Mouse (Mus musculus) urinary bladder, postnatal 36 days (tissue): ENCODE data around the gene Elmo1.

Experiments
- DNase-seq, 2 experiments: peaks; one replicate each; pipeline ENCODE4 v3.0.0; 2022; ENCODE audit warnings: low spot score in 2 of 2, mixed read lengths in 1 of 2

Elmo1 gene

DNA sequence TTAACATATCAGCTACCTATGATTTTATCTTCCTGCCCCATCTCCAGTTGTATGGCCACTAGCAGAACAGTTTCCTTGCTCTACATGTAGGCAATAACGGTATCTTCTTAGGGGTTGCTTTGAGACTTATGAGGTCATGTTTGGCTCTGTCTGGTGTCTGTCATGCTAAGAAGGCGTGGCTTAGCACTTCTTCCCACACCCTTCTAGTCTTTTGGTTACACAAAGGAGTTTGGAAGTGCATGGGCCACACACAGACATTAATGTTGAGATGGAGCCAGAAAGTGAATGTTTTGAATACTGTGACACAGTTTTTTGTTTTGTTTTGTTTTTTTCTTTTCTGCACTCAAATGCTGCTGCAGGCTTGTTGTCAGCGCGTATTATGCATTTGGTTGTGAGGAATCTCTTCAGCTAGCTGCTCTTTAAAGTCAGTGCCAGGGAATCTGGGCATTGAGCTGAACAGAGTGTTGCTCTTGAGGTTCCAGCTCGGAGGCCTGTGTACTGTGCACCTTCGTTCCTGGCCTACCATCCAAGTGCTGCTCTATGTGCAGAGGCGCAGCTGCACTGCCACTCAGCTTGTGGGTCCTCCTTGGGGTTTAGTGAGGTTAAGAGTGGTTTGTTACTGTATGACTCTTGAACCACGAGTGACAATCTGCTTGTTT, 31.1 kb downstream of the Elmo1 start:
- no peak for DNase-seq

DNA sequence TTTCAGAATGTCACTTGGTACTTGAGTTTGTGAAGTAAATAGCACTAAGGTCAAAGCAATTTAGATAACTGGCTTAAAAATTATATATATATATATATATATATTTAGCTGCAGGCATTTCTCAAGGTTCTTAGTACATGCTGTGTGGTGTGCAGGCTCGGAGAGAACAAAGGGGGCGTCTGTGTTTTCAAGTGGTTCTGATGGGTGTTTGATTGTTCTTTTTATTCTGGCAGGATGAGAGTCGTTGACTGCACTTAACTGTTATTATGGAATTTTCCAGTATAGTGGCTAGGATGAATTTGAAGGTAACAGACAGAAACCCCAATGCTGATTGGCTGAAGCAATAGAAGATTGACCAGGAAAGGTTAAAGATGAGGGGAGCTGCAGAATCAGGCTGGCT, 33.6 kb downstream of the Elmo1 start:
- no peak for DNase-seq

DNA sequence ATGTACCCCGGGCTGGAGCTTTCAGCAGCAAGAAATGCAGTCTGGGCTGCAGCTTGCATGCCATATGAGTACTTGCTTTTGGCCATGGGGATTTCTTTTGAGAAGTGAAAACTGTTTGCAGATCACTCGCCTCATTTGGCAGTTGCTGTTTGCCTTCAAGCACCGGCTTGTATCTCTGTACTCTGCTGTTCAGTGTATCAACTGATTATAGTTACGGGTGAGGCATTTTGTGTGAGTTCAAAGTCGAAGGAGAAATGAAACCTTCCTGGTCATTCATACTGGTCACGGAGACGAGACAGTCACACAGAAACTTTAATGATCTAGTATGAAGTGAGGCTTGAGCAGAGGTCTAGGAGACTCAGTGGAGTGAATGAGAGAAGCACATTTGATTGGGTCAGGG, 34.6 kb downstream of the Elmo1 start:
- no peak for DNase-seq

DNA sequence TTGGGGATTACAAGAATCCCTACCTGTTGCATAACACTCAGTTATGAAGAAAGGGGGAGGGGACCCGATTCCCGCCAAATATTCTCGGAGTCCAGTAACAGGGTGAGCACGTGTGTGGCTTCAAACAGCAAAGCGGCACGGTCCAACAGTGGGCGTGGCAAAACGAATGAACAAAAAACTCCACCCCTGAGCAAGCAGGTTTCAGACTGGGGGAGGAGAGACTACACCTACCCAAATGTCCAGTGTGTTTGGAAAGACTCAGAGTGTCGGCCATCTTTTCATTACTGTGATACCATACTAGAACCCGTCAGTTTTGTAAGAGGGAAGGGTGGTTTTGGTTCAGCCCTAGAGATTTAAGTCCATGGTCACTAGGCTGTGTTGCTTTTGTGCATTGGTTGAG, 35.4 kb downstream of the Elmo1 start:
- no peak for DNase-seq

DNA sequence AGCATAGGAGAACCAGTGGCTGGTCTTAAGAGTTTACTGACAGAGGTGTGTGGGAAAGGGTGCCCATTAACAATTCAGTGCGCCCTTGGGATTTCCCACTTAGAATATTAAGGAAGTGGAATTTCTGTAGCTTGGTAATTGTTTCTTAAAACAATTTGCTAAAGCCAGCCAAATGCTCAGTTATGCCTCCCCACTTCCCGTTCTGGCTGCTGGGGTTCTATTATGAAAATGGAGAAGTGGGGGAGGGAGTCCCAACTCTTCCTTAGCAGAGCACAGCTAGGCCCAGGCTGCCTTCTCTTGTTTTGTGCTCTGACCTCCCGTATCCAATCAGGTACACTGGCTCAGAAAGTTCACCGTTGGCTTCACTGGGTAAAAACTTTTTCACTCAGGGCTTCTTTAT, 37.2 kb downstream of the Elmo1 start:
- DNase-seq, result no peak

DNA sequence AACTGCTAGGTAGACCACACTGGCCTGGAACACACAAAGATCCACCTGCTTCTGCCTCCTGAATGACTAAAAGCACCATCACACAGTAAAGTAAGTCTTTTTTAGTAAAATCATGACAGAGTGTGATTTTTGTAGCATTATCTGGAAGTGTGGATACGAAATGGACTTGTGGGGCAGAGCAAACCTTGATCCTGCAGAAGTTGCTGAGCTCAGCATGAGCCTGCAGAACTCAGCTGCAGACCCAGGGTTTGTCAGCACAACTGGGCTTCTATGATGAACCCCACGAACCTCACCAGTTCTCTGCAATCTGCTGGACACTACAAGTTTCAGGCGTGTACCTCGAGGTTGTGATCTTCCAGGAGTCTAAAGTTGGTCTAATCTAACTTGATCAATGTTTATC, 37.7 kb downstream of the Elmo1 start:
- no peak for DNase-seq

DNA sequence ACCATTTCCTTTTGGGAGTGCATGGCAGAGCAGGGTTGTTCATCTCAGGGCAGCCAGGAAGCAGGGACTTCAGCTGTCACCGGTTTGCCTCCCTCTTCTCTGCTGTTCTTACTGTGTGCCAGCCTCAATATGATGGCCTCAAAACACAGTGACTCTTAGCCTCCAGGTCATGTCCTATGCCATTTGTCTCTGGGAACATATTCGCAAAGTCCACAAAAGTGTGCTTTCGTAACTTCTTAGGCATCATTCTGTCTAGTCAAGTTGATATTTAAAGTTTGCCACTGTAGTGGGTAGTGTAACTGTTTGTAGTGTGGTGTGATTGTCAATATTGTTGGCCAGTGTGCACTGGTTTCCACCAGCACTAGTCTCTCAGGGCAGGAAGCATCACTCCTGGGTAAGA, 40.3 kb downstream of the Elmo1 start:
- no peak for DNase-seq

DNA sequence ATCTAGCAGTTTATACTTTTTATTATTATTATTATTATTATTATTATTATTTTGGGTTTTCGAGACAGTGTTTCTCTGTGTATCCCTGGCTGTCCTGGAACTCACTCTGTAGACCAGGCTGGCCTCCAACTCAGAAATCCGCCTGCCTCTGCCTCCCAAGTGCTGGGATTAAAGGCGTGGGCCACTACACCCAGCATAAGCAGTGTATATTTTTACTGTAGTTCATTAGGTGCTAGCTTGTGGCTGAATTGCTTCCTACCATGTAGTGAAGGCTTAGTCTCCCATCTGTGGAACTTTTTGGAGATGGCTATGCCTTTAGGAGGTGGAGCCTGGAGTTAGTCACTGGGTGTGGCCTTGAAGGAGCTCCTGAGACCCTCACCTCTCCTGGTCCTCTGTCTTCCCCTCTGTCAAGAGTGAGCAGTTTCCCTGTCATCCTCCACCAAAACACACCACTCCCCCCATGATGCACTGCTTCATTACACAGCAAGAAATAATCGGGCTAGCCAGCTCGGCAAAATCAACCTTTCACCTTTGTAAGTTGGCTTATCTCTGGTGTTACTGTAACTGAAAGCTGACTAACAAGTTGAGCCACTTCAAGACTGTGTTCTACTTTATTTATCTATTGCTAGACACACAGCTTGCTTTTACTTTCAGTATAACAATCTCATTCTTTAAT, 41.1 kb downstream of the Elmo1 start:
- peak in 1 of 2 experiments; percentile 39 for DNase-seq

DNA sequence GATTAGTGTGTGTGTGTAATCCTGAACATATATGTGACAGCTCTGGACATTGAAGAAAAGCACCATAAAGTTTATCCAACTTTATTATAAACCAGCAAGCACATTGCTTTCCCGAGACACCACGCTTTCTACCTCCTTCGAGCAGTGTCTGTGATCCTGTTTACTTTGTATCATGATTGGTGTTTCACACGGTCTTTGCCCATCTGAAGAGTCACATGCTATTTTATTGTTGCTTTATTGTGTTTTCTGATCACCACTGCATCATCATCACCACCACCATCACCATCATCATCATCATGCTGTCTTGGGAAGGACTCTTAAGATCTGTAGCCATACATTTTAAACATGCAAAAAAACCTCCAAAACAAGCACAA, 41.6 kb downstream of the Elmo1 start:
- no peak for DNase-seq

DNA sequence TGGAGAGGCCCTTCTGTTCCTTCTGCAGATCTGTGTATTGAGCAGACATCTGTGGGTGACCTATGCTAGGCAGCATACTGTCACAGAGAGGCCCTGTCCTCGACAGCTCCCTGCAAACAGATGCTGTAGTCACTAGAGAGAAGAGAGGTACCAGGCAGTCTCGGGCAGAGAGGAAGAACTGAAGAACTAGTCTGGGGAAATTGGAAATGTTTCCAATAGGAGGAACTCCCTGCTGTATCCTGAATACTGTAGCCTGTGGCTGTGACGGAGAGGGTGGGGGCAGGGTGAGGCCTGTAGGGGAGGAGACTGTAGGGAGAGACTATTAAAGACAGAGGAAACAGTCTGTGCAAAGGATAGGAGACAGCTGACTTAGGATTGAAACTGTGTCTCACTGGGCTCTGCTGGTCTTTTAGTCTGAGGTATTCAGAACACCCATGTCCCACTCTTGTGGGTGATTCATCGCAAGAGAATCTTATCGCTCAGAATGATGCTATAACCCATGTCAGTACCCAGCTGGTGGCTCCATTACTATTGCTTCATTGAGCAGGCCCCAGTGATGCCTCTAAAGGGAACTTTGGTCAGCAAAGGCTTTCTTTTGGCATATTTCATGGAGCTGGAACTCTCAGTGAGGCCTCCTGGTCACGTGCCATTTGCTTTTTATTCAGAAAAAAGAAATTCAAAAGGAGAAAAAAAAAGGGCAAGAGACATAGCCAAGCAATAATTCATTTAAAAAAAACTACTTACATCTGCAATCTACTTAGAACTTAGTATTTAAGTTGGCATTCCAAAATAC, 43.4 kb downstream of the Elmo1 start:
- DNase-seq, result peak in 1 of 2 experiments; percentile 49

DNA sequence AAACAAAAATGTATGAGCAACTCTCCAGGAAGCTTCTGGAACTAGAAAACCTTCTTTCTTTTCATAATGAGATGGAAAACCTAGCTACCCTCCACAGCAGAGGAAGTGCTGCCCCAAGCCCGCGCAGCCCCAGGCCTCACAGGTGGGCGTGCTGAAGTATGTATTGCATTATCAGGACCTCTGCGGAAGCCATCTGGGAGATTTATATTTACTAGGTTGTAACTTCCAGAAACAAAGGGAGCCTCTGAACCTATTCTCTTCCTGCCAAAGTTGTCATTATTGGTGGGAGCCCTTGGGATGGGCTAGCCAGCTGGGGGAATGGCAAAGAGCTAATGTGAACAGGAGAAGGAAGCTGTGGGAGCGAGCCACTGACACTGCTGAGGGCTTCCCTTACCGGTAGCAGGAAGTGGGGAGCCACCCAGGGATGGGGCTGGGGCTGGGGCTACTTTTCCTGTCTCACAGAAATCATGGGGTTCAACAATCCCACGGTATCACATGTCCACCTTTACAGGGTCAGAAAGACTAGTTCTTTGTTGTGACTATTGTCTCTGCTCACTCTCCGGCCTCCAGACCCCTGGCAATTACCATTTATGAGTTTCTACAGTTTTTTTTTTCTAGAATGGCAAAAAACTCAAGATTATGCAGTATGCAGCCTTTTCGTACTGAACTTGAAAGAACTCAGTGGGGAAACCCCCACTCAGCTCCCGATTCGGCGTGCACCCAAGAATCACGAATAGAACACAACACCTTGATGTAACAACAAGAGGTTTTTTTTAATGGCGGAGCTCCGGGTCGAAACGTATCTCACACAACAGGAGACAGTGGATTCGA, 44.2 kb downstream of the Elmo1 start:
- DNase-seq, result no peak

DNA sequence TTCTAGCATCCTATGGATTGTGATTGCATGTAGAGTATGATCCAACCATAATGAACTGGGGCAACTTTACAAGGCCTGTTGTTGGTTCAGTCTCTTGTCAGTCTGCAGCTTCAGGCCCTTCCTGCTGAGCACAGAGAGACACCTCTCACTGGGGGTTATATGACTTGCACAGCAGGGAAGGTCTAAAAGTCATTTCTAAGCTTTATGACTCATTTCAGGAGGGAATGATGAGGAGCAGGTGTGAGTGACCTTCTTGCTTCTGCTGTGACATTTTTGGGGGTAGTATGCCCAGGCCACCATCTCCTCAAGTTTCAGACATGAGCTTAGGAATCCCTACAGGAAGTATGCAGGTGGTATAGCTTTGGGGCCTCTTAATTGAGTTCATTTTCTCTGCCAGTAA, 46.4 kb downstream of the Elmo1 start:
- no peak for DNase-seq

DNA sequence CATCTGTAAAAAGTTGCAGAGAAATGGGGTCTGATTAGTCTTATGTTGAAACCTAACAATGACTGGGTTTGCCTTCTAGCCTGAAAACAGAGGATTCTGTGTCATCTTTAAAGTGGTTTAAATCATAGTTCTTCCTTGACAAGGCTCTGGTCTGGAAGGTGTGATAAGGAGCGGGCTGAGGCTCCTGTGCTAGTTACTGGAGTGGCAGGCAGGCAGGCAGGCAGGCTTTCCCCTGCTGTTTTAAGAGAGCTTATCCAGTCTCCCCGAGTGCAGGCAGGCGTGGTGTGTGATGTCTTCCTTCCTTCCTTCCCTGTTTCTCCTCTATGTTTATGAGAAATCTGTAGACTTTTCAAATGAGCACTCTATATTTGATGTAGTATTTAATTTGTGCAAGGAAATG, 48.1 kb downstream of the Elmo1 start:
- DNase-seq, result no peak

DNA sequence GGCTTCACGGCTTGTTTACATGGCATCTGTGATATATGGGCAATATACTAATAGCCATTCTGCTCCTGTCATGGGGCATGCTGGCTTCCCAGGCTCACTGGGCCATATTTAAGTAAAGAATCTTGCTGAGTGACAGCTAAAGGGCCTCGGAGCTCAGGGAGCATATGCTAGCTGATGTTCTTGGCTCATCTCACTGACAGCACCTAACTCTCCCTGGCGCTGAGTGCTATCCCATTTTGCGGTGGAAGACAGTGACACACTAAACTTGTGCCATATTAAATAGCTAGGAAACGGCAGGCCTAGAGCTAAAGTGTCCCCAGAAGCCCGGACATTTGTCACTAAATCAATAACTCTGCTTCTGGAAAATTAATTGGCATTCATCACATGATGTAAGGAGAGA, 48.7 kb downstream of the Elmo1 start:
- no peak for DNase-seq

DNA sequence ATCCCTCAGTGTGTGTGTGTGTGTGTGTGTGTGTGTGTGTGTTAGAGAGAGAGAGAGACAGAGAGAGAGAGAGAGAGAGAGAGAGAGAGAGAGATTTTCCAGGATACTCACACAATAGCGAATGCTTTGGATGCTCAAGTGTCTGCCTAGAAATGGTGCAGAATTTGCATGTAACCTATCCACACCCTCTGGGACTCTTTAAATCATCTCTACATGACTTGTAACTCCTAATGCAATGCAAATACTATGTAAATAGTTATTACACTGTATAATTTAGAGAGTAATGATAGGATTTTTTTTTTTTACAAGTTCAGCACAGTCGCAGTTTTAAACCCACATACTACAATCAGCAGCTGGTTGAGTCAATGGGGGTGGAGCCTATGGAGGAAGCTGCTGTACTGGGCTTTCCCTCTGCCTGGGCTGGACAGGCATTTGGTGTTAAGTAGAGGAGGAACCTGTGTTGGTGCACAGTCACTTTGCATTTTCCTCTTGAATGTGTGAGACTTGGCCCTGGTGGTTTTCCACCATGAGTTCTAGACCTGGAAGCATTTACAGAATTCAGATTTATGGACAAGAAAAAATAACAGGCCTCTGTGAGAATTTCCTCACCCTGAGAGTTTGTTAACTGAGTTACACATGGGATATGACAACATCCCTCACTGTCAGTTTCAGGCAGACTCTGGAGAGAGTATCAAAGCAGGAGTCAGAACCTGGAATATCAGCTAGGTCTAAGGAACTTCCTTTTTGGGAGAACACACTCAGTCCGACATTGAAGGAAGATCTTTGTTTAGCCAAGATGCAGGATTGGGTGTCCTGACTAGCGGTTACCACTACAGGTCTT, 49.6 kb downstream of the Elmo1 start:
- no peak for DNase-seq

DNA sequence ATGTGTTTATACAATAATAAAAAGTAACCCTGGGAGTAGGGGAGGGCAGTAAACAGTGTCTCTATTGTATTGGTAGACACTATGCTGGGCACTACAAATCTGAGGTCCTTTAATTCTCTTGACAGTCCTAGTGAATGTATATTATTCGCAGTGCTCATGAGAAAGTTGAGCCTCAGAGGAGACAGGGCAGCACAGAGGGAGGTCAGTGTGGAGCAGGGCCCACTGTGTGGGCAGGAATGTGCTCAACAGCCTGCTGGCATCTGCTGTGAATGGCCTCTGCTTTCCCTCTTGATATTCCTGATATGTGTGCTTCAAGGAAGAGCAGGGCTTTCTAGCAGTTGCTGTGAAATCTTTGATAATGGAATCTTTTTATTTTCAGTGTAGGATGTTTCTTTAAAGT, 52.2 kb downstream of the Elmo1 start:
- DNase-seq, result no peak

DNA sequence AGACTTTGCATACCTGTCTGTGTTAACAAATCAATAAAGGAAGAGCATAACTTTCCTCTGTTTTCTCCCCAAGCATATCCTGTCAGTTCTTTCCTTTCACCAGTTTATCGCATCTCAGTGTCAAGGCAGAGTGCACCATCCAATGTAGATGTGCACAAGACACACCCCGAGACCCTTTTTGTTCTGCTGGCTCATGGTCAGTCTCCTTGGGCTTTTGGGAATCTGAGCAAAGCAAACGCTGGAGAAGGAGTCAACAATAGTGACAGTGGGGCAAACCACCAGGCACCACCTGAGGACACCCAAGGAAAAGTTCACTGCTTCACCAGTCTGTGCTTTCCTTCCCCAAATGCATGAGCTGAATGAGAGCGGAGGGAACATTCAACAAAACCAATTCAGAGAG, 56.5 kb downstream of the Elmo1 start:
- no peak for DNase-seq

DNA sequence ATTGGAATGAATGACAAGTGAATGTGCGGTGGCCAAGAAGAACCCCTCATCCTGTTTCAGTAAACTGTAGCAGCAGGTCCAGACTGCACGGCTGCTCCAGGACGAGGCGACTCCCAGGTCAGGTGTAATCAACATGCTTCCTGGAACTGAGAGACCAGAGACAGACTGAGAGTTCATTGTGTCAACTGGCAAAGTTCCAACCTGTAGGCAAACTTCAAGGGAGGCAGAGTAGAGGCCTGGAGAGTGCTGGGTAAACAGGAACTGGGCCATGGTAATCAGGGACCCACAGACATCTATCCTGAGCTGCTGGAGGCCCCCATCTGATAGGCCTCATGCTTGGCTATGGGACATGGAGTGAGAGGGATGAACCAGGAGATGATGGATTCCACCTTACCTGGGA, 57.3 kb downstream of the Elmo1 start:
- no peak for DNase-seq

DNA sequence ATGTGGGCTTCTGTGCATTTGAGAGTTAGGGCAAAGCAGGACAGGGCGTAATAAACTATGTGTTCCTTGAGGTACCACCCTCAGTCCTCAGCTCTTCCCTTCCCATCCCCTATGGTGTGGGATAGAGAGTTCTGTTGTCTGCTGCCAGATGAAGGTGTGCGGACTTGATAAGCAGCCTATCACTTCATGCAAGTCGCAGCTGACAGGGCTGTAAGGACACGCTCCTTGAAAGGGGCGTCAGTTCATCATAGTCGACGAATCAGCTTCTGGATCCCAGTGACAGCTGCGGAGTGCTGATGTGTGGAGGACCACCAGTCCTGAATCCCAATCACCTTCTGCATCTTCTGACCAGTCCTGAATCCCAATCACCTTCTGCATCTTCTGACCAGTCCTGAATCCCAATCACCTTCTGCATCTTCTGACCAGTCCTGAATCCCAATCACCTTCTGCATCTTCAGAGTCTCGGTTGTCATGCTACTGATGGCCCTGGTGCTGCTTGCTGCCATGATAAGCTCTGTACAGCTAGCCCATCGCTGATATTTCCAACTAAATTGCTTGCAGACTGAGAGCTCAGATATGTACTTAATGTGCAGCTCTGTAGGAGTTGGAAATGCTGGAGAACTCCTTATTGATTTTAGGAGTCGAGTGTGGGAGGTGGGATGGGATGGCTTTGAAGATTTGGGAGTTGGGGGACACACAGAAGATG, 59.9 kb downstream of the Elmo1 start:
- no peak for DNase-seq

DNA sequence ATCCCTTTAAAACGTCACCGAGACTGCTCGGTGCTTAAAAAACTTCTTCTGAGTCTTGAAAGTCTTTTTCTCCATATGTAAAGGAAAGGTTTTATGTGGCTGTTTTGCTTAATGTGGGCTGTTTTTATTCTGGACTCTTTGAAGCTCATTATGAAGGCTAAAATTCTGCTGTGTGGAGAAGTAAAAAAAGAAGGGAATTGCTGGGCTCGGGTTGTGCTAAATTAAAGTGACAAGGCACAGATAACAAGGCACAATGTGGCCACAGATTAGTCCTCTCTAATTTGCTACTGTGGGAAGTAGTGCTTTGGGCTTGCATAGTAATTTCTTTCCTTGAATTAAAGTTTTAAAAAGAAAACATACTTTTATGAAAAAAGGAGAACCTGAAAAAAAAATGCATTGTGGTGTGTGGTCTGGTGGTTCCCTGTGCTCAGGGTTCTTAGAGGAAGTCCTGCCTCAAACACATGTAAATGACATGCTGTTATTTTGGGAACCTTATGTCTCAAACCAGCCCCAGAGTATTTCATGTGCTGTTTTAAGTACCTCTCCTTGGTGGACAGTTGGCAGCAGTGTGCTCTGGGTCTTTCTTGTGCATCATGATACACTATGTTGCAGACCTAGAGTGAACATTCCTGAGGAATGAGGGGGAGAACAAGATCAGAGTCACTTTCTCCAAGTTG, 61.0 kb downstream of the Elmo1 start:
- DNase-seq, result no peak
